Mouse (Mus musculus): ENCODE data around the gene Rps10. TPM values are rescaled to one million over a fixed set of nuclear protein-coding genes. Genes with fewer than 3 reads are reported as not detected.
"Not testable (repeated sequence)": the region's sequence is repeated elsewhere in the genome, so short reads cannot be mapped to it uniquely, and the experiment has no call there.

Gene Rps10
- polyA plus RNA-seq, 1 experiment from 2014 or later: 400 TPM

- peaks cover 7% of the 10 kb centered on the region for H3K4me1 ChIP-seq (ENCODE audit: control insufficient read depth, insufficient read depth, low read length)
- no peak overlapping the region for H3K9ac ChIP-seq (ENCODE audit: low read depth, low read length)
- no peaks in the 10 kb centered on the region for H3K27me3 ChIP-seq (ENCODE audit: control insufficient read depth, insufficient read depth, low read depth, low read length)
- 86% methylated on average over 13 of the region's 13 CpGs for WGBS
- ATAC-seq: no peak
- H3K4me3 ChIP-seq (ENCODE audit: low read depth, low read length): no peak overlapping the region
- no peaks in the 10 kb centered on the region for H3K9me3 ChIP-seq (replicated peaks; ENCODE audit: control insufficient read depth, low read length, poor library complexity, severe bottlenecking)
- H3K4me2 ChIP-seq (ENCODE audit: low read length): no peak overlapping the region
- no peaks in the 10 kb centered on the region for H3K36me3 ChIP-seq (ENCODE audit: control insufficient read depth, insufficient read depth, low read length)
- no peak overlapping the region for H3K27ac ChIP-seq (ENCODE audit: low read length)
Observed at GRCm38 (mm10) chr17:27650586-27650985, 14.1 kb upstream of the Rps10 start.

GRCm38 (mm10) chr17:27650160-27650559 lies 13.7 kb upstream of the Rps10 start:
- 12% methylated on average over 12 of the region's 12 CpGs for WGBS

GRCm38 (mm10) chr17:27645807-27646206 lies 9.3 kb upstream of the Rps10 start:
- Histone ChIP-seq H3K27ac (ENCODE audit: low read length) (no peak overlapping the region), H3K4me3 (ENCODE audit: low read depth, low read length) (no peak overlapping the region), H3K4me2 (ENCODE audit: low read length) (no peak overlapping the region), H3K36me3 (ENCODE audit: control insufficient read depth, insufficient read depth, low read length) (no peaks in the 10 kb centered on the region), H3K27me3 (ENCODE audit: control insufficient read depth, insufficient read depth, low read depth, low read length) (no peaks in the 10 kb centered on the region), H3K4me1 (ENCODE audit: control insufficient read depth, insufficient read depth, low read length) (peaks cover 5% of the 10 kb centered on the region; the same call in 1 of the 2 replicates), H3K9me3 (replicated peaks; ENCODE audit: control insufficient read depth, low read length, poor library complexity, severe bottlenecking) (no peaks in the 10 kb centered on the region), H3K9ac (ENCODE audit: low read depth, low read length) (no peak overlapping the region)
- ATAC-seq: no peak
- 45% methylated on average over 7 of the region's 7 CpGs for WGBS

More at GRCm38 (mm10) chr17:27650160-27650559, 13.7 kb upstream of the Rps10 start:
- Histone ChIP-seq H3K27me3 (ENCODE audit: control insufficient read depth, insufficient read depth, low read depth, low read length) (no peaks in the 10 kb centered on the region), H3K9me3 (replicated peaks; ENCODE audit: control insufficient read depth, low read length, poor library complexity, severe bottlenecking) (no peaks in the 10 kb centered on the region), H3K27ac (ENCODE audit: low read length) (no peak overlapping the region), H3K4me3 (ENCODE audit: low read depth, low read length) (no peak overlapping the region), H3K9ac (ENCODE audit: low read depth, low read length) (no peak overlapping the region), H3K4me1 (ENCODE audit: control insufficient read depth, insufficient read depth, low read length) (peaks cover 7% of the 10 kb centered on the region), H3K36me3 (ENCODE audit: control insufficient read depth, insufficient read depth, low read length) (no peaks in the 10 kb centered on the region), H3K4me2 (ENCODE audit: low read length) (no peak overlapping the region)
- ATAC-seq: no peak

- Histone ChIP-seq H3K4me2 (ENCODE audit: low read length) (no peak overlapping the region), H3K36me3 (ENCODE audit: control insufficient read depth, insufficient read depth, low read length) (no peaks in the 10 kb centered on the region), H3K27ac (ENCODE audit: low read length) (no peak overlapping the region), H3K4me3 (ENCODE audit: low read depth, low read length) (no peak overlapping the region), H3K9ac (ENCODE audit: low read depth, low read length) (no peak overlapping the region), H3K4me1 (ENCODE audit: control insufficient read depth, insufficient read depth, low read length) (peaks cover 5% of the 10 kb centered on the region; the same call in 1 of the 2 replicates), H3K27me3 (ENCODE audit: control insufficient read depth, insufficient read depth, low read depth, low read length) (no peaks in the 10 kb centered on the region), H3K9me3 (replicated peaks; ENCODE audit: control insufficient read depth, low read length, poor library complexity, severe bottlenecking) (no peaks in the 10 kb centered on the region)
- ATAC-seq: no peak
- WGBS: 37% methylated on average over 2 of the region's 2 CpGs
Observed at GRCm38 (mm10) chr17:27644572-27644971, 8.1 kb upstream of the Rps10 start.

GRCm38 (mm10) chr17:27643756-27644155 lies 7.3 kb upstream of the Rps10 start:
- Histone ChIP-seq H3K27ac (ENCODE audit: low read length) (no peak overlapping the region), H3K9ac (ENCODE audit: low read depth, low read length) (no peak overlapping the region), H3K4me3 (ENCODE audit: low read depth, low read length) (no peak overlapping the region), H3K9me3 (replicated peaks; ENCODE audit: control insufficient read depth, low read length, poor library complexity, severe bottlenecking) (no peaks in the 10 kb centered on the region), H3K4me2 (ENCODE audit: low read length) (no peak overlapping the region), H3K27me3 (ENCODE audit: control insufficient read depth, insufficient read depth, low read depth, low read length) (no peaks in the 10 kb centered on the region), H3K4me1 (ENCODE audit: control insufficient read depth, insufficient read depth, low read length) (peaks cover 5% of the 10 kb centered on the region; the same call in 1 of the 2 replicates), H3K36me3 (ENCODE audit: control insufficient read depth, insufficient read depth, low read length) (no peaks in the 10 kb centered on the region)
- 85% methylated on average over 9 of the region's 9 CpGs for WGBS
- no peak for ATAC-seq

GRCm38 (mm10) chr17:27643101-27643500 lies 6.6 kb upstream of the Rps10 start:
- Histone ChIP-seq H3K36me3 (ENCODE audit: control insufficient read depth, insufficient read depth, low read length) (no peaks in the 10 kb centered on the region), H3K4me2 (ENCODE audit: low read length) (0 out of 2 replicates have a peak overlapping the region, but pooled peaks have one; percentile 6), H3K9me3 (replicated peaks; ENCODE audit: control insufficient read depth, low read length, poor library complexity, severe bottlenecking) (no peaks in the 10 kb centered on the region), H3K4me3 (ENCODE audit: low read depth, low read length) (no peak overlapping the region), H3K4me1 (ENCODE audit: control insufficient read depth, insufficient read depth, low read length) (peaks cover 5% of the 10 kb centered on the region; the same call in 1 of the 2 replicates), H3K27ac (ENCODE audit: low read length) (peak overlapping the region; percentile 64), H3K9ac (ENCODE audit: low read depth, low read length) (no peak overlapping the region), H3K27me3 (ENCODE audit: control insufficient read depth, insufficient read depth, low read depth, low read length) (no peaks in the 10 kb centered on the region)
- no peak for ATAC-seq
- 42% methylated on average over 5 of the region's 6 CpGs for WGBS

- 11% methylated on average over 12 of the region's 12 CpGs for WGBS
- Histone ChIP-seq H3K27me3 (ENCODE audit: control insufficient read depth, insufficient read depth, low read depth, low read length) (no peaks in the 10 kb centered on the region), H3K4me1 (ENCODE audit: control insufficient read depth, insufficient read depth, low read length) (peaks cover 5% of the 10 kb centered on the region; the same call in 1 of the 2 replicates), H3K4me2 (ENCODE audit: low read length) (peak overlapping the region; percentile 14; the same call in 1 of the 2 replicates), H3K9ac (ENCODE audit: low read depth, low read length) (peak overlapping the region; percentile 41; the same call in 1 of the 2 replicates), H3K4me3 (ENCODE audit: low read depth, low read length) (no peak overlapping the region), H3K27ac (ENCODE audit: low read length) (peak overlapping the region; percentile 64), H3K9me3 (replicated peaks; ENCODE audit: control insufficient read depth, low read length, poor library complexity, severe bottlenecking) (no peaks in the 10 kb centered on the region), H3K36me3 (ENCODE audit: control insufficient read depth, insufficient read depth, low read length) (no peaks in the 10 kb centered on the region)
- peak; percentile 71 for ATAC-seq
Observed at GRCm38 (mm10) chr17:27642491-27643062, 6.1 kb upstream of the Rps10 start.

DNA sequence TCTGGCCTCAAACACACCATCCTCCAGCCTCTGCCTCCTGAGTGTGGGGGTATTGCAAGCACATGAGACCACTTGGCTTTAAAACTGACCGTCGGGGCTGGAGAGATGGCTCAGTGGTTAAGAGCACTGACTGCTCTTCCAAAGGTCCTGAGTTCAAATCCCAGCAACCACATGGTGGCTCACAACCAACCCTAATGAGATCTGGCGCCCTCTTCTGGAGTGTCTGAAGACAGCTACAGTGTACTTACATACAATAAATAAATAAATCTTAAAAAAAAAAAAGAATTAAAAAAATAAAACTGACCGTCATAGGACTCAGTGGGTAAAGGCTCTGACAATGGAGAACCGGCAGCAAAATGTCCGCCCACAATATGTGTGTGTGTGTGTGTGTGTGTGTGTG lies 3.4 kb upstream of the Rps10 start:
- not testable (repeated sequence) for H3K36me3 ChIP-seq (ENCODE audit: control insufficient read depth, insufficient read depth, low read length); H3K9me3 ChIP-seq (replicated peaks; ENCODE audit: control insufficient read depth, low read length, poor library complexity, severe bottlenecking); H3K9ac ChIP-seq (ENCODE audit: low read depth, low read length); H3K4me1 ChIP-seq (ENCODE audit: control insufficient read depth, insufficient read depth, low read length); H3K27me3 ChIP-seq (ENCODE audit: control insufficient read depth, insufficient read depth, low read depth, low read length); H3K4me2 ChIP-seq (ENCODE audit: low read length); H3K4me3 ChIP-seq (ENCODE audit: low read depth, low read length); H3K27ac ChIP-seq (ENCODE audit: low read length); ATAC-seq
- 95% methylated on average over 6 of the region's 6 CpGs for WGBS

DNA sequence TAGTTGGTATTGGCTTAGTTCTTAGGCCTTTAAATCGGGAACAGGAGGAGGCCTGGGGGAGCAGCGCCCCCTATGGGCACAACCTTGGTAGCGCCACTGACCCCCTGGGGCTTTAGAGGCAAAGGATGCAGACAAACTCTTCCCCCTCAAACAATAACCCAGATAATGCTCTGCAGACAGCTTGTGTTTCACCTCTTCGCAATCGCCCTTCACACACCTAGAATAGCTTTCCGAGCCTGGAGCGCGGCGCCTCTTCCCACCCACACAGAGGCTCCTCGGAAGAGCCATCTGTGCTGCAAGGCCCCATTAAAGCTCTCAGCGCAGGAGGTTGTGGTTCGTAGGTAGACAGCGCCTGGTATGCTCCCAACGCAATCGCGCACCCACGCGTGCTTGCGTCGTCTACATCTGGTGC lies 2.5 kb upstream of the Rps10 start:
- Histone ChIP-seq H3K4me3 (ENCODE audit: low read depth, low read length) (no peak overlapping the region), H3K36me3 (ENCODE audit: control insufficient read depth, insufficient read depth, low read length) (no peaks in the 10 kb centered on the region), H3K9ac (ENCODE audit: low read depth, low read length) (no peak overlapping the region), H3K27ac (ENCODE audit: low read length) (no peak overlapping the region), H3K4me1 (ENCODE audit: control insufficient read depth, insufficient read depth, low read length) (peaks cover 10% of the 10 kb centered on the region), H3K4me2 (ENCODE audit: low read length) (no peak overlapping the region), H3K9me3 (replicated peaks; ENCODE audit: control insufficient read depth, low read length, poor library complexity, severe bottlenecking) (no peaks in the 10 kb centered on the region), H3K27me3 (ENCODE audit: control insufficient read depth, insufficient read depth, low read depth, low read length) (no peaks in the 10 kb centered on the region)
- no peak for ATAC-seq
- WGBS: 80% methylated on average over 20 of the region's 20 CpGs
